Mouse (Mus musculus) gastrocnemius, postnatal 36 days (tissue): ENCODE results near the gene Mmp3. TPM values are rescaled to one million over a fixed set of nuclear protein-coding genes. Genes with fewer than 3 reads are reported as not detected.
"Not testable (repeated sequence)": the region's sequence is repeated elsewhere in the genome, so short reads cannot be mapped to it uniquely, and the experiment has no call there.

Experiments used
- DNase-seq, 2 experiments: peaks; one replicate each; pipeline ENCODE4 v3.0.0; 2022
- intact Hi-C: fragments of 180-260 bp; cut with DNase I; formaldehyde crosslinking; loops from one replicate; pipeline ENCODE4 v1.15.1; 2025
- long read RNA-seq, 2 experiments: library from polyadenylated mRNA; stranded (forward); transcript quantifications; one replicate each; pipeline ENCODE4 v2.0.0; 2021
- total RNA-seq, 2 experiments: library from RNA; stranded (reverse); gene quantifications; 2 replicates each; pipeline ENCODE4 v1.2.3; 2021

Gene Mmp3
- total RNA-seq, result under 1 TPM; 0.15 to 0.18 TPM
- long read RNA-seq, experiment 1, partial matches to known transcripts, result 0 of 1 reads
- long read RNA-seq, experiment 1, other reads (novel, unspliced or antisense), result 0 of 1 reads
- long read RNA-seq, experiment 2, result 0 reads

- no peak for DNase-seq
- intact Hi-C loops, result no loop called here
Observed at GRCm38 (mm10) chr9:7445522-7445921, at the start of gene Mmp3. TSS of gene Mmp3 (plus strand) at chr9:7445822.

GRCm38 (mm10) chr9:7396556-7396955 is 49.1 kb upstream of the Mmp3 start:
- DNase-seq, intact Hi-C loops: not testable (repeated sequence)

- intact Hi-C loops, result no loop called here
- DNase-seq, result no peak
Observed at GRCm38 (mm10) chr9:7453302-7453701, 7.7 kb downstream of the Mmp3 start.

- intact Hi-C loops, result no loop called here
- no peak for DNase-seq
Observed at GRCm38 (mm10) chr9:7470262-7470661, 24.6 kb downstream of the Mmp3 start.

GRCm38 (mm10) chr9:7483684-7484394 is 38.2 kb downstream of the Mmp3 start:
- intact Hi-C loops, result no loop called here
- DNase-seq, result no peak

GRCm38 (mm10) chr9:7501138-7501537 is 55.5 kb downstream of the Mmp3 start:
- no peak for DNase-seq
- intact Hi-C loops, result no loop called here

- intact Hi-C loops, result no loop called here
- DNase-seq, result no peak
Observed at GRCm38 (mm10) chr9:7502051-7502450, 56.4 kb downstream of the Mmp3 start, which contains the start of gene Mmp10. TSS of gene Mmp10 (plus strand) at chr9:7502352.

Other genes starting within 250 kb of the Mmp3 start
- gene Mmp13, start 173.3 kb upstream of the Mmp3 start, total RNA-seq, result not detected
- not detected for gene Mmp12, start 101.4 kb upstream of the Mmp3 start, total RNA-seq
- gene Mmp1b, start 57.8 kb upstream of the Mmp3 start, total RNA-seq, result not detected
- not detected for gene Mmp10, start 56.5 kb downstream of the Mmp3 start, total RNA-seq
- gene Mmp8, start 112.6 kb downstream of the Mmp3 start, total RNA-seq, result not detected
- gene Mmp27, start 125.6 kb downstream of the Mmp3 start, total RNA-seq, result under 1 TPM; 0.25 to 0.28 TPM
- gene Mmp20, start 182.4 kb downstream of the Mmp3 start, total RNA-seq, result not detected
- not detected for gene Mmp7, start 246.3 kb downstream of the Mmp3 start, total RNA-seq